Mouse (Mus musculus) hematopoietic stem cell, adult 5-6 weeks (primary cell): Measurements from ENCODE around the gene Lipe. TPM values are rescaled to one million over a fixed set of nuclear protein-coding genes. Genes with fewer than 3 reads are reported as not detected.

Experiments
- ATAC-seq, 2 experiments: fragments of 125-278 bp in 1 of 2; replicated peaks in 1 of 2; 2 replicates each; pipeline ENCODE4 v1.8.0; 2016 to 2017; ENCODE audit warnings: inconsistent platforms in 2 of 2, mild to moderate bottlenecking in 2 of 2, moderate number of reproducible peaks in 2 of 2, low read depth in 1 of 2, moderate TSS enrichment in 1 of 2; ENCODE audit not compliant: low FRiP score in 2 of 2, poor library complexity in 2 of 2, severe bottlenecking in 2 of 2, insufficient read depth in 1 of 2, low TSS enrichment in 1 of 2
- total RNA-seq: library from RNA; stranded (forward); fragments of 172-1452, 232-1000 nt; gene quantifications from 2 replicates; pipeline ENCODE4 v1.2.3, GENCODE M21; 2017

The Lipe gene
- total RNA-seq, 1 experiment from 2014 or later: 18.7 TPM

DNA sequence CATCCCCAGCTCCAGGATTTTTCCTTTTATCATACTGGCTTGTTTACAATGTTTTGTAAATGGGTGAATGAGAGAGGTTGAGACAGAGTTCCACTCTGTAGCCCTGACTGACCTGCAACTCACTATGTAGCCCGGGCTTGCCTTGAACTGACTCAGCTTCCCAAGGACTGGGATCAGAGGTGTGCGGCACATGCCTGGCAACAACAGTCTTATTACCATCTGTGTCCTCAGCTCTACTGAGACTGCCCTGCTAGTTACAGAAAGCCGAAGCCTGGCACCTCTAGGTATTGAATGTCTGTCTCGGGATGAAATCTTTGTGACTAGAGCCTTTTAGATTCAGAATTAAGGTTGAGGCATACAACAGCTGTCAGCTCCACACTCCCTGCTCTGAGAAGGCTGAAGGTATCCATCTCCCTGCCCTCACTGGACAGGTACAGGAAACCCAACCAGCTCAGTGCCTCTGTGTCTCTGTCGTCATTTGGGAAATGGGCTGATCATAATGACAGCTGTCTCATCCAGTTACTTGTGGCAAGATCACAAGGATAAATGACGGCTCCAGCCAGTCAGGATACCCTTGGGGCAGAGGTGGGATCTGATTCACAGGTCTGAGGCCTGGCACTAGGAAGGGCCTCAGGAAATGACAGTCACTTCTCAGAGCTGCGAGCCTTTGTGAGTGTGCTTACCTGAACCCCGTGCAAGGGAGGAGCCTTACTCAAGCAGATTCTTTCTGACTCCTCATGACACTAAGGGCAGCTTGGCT, 4.9 kb downstream of the Lipe start:
- ATAC-seq: no peak

DNA sequence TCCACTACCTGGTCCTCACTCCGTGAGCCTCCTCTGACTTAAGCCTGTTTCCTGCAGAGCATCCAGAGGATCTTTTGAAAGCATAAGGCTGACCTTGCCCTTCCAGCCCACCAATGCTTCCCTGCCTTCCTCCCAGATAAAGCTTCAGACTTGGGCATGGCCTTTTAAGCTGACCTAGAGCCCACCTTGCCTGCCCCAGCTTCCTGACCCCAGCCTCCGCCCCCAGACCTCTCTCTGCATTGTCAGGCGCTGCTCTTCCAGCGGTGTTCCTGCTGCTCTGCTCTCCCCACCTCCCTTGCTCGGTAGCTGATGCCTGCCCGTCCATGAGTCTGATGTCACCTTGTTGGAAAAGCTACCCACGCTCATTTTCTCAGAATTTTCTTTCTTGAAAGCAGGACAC, 5.7 kb downstream of the Lipe start:
- no peak for ATAC-seq

DNA sequence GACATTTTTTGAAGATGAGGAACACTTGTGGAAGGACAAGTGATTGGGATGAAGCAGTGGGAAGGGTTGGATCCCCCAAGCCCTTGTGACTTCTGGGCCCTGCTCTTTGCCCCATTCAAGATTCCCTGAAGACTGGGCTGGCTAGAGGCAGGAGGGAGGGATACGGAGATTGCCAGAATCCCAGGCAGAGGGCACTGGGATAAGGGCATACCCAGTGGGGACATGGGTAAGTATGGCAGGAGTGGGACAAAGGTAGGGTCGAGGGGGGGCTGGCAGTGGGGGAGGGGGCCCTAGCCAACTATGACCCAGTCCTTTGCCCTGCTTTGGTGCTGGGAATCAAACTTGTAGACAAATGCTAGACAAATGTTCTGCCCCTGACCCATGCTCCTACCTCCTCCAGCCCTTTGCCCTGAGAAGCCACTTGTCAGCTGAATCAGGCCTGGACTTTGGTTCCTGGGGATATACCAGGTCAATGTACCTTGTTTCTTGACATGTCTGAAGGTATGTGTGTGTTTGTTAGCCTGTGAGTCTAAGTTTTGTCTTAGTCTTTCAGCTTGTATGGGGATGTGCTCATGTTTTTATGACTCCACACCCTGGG, 6.6 kb downstream of the Lipe start:
- no peak for ATAC-seq

DNA sequence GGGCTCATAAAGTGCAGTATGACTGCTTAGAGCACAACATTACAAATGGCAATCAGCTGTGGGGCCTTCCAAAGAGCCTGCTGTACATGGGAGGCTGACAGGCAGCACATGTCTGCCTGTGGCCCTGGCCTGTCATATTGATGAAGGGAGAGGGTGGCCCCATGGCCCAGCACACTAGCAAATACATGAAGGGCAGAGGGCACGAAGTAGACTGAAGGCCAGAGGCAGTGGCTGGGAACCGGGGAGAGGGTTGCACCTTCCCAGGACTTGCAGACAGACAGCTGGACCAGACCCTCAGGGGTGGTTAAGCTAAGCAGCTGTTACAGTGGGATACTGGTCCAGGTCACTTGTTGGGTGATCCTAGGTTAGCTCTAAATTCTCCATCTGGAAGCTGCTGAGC, 7.5 kb downstream of the Lipe start:
- no peak for ATAC-seq

DNA sequence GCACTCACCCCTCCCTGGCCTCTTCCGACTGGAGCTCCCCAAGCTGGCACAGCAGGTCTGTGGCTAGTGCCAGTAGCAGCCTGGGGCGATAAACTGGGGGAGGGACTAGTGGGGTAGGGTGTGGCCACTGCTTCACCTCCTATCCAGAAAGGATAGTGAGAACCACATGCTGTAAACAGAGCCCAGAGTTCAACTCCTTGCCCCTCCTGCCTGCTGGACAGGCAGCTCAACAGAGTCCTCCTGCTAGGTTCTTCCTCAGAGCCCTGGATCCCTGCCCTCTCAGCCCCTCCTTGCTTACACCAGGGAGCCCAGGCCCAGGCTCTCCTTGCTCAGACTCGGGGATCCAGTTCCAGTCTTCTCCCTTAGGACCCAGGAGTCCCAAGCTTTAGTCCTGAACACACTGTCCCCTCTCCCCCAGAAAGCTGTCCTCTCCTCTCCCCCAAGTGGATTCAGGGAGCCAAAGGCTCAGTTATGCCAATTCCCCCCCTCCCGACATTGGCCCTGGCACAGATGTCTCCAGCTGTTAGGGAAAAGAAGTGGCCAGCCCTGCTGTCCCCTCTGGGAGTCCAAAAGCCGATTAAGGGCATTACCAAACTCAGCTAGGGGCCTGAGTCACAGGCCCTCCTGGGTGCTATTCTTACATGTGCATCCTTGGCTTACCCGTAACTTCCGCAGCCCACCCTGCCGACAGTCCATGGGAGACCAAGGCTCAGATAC, 8.3 kb downstream of the Lipe start:
- peak; percentile 57 to 65 for ATAC-seq

DNA sequence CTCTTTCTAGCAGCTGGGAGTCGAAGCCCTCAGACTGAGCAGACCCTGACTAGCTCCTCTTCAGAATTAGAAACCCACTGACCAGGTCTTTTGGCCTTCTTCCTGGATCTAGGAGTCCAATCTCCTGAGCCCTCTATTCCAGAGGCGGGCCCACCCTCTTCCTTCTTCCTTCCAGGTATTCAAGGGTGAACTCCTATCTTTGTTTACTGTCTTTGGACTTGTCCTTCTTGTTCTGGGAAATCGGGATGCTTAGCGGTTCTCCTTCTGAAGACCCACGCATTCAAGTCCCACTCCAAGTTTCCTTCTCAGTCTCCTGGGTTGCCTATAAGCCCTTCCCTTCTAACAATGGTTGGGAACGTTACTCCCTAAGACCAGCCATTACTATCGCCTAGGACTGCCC, 9.6 kb downstream of the Lipe start:
- ATAC-seq: no peak

DNA sequence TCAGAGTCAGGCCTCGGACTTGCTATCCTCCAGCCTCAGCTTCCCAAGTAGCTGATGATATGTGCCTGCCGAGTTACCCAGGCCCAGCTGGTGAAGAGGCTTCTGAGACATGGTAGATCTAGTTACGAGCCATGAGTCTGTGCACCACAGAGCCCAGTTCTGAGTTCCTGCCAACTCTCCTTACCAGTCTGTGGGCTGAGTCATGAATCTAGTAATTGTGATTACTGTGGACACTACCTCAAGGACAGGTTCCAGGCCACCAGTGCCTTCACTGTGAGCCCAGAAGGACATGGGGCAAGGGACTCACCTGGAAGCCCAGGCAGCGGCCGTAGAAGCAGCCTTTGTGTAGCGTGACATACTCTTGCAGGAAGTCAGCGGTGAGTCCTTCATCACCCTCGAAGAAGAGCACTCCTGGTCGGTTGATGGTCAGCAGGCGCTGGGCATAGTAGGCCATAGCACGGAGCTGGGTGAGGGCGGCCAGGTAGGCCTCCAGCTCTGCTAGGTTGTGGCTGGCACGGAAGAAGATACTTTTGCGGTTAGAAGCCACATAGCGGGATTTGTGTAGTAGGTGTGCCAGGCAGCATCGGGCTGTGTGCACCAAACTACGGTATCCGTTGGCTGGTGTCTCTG, 10.6 kb downstream of the Lipe start:
- no peak for ATAC-seq

DNA sequence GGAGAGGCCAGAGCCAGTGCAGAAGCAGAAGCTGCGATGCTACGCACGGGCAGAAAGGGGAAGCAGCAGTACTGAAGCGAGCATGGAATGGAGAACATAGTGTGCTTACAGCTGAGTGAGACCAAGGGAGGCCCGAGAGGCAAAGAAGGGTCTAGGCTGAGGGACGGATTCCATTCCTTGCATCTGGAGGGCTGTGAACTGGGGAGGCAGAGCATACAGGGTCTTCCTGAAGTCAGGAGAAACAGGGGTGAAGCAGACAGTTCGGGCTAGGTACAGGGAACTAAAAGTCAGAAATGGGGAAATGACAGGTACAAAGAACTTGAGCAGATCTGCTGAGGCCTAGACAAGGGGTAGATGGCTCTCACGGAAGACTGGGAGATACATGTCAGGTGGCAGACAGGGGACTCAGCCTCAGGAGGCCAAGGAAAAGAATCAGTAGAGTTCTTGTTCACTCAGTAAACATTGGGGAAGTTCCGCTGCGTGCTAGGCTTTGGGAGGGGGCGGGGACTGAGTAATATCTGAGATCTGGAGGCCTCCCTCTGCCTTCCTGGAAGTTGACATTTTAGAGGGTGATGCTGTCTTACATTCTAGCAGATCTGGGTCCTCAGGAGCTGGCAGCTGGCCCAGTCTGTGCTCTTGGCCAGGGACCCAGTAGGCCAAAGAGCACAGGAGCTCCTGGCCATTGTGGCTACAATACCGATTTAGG, 12.5 kb downstream of the Lipe start:
- ATAC-seq: peak; percentile 52 to 68

DNA sequence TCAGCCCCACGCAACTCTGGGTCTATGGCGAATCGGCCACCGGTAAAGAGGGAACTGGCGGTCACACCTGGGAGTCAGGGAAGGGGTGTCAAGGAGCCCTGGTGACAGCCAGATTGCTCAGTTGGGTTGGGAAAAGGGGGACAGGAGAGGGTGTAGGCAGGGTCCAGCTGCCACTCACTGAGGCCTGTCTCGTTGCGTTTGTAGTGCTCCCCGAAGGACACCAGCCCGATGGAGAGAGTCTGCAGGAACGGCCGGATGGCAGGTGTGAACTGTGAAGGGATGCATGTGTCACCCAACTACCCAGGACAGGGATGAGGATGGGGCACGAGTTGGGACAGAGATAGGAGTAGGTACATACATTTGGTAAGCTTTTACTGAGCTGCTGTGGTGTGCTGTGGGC, 13.3 kb downstream of the Lipe start:
- no peak for ATAC-seq

DNA sequence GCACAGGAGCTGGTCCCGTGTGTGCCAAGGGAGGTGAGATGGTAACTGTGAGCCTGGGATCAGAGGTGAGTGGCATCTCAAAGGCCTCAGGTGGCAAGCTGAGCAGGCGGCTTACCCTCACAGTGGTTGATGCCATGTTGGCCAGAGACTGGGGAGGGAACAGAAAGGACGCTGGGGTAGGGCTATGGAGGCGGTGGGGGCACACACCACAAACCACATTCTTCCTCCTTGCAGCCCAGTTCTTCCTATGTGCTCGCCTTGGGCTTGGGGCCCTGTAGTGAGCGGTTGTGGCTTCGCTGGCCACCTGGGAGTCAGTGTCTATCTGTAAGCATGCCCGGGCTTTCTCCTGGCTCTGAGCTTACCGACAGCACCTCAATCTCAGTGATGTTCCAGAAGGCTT, 13.7 kb downstream of the Lipe start:
- peak; percentile 68 to 78 for ATAC-seq

DNA sequence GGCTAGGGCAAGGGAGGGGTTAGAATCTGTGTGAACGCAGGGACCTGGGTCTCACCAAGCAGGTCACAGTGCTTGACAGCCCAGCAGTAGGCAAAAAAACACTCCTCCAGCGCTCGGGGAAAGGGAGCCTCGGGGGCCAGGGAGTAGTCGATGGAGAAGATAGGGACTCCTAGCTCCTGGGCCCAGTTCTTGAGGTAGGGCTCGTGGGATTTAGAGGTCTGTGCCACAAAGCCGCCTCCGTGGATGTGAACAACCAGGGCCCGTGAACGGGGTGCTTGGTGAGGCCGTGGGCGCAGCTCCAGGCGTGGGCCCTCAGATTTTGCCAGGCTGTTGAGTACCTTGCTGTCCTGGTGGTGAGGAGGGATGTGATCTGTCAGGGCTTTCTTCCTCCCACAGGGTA, 14.2 kb downstream of the Lipe start:
- ATAC-seq: no peak

DNA sequence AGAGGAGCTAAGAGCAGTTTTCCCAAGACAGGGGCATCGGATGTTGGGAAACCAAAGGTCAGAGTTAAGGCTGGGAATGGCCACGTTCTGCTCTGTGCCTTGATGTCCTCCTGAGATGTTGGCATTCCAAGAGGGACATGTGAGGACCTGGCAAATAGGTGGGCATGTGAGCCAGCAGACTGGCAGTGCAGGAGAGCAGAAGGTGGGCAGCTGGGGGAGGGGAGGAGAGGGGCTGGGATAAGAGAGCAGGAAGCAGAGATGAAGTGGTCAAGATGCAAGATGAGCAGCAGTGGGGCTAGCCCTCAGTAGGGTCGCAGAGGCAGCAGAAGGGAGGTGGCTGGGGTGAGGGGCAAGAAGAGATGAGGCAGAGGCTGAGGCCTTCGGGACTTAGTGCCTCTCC, 14.6 kb downstream of the Lipe start:
- no peak for ATAC-seq

DNA sequence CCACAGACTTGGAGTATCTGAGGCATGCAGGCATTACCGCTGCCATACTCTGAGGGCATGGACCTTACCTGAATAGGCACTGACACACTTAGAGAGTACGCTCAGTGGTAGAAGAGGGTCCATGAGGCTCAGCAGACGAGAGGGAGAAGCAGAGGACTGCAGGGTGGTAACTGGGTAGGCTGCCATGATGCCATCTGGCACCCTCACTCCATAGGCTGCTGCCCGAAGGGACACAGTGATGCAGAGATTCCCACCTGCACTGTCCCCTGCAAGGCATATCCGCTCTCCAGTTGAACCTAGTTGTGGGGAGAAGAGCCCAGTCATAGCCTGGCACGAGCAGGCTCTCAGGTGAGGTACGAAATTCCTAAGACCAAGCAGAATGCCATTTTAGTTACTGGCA, 15.1 kb downstream of the Lipe start:
- ATAC-seq: no peak

DNA sequence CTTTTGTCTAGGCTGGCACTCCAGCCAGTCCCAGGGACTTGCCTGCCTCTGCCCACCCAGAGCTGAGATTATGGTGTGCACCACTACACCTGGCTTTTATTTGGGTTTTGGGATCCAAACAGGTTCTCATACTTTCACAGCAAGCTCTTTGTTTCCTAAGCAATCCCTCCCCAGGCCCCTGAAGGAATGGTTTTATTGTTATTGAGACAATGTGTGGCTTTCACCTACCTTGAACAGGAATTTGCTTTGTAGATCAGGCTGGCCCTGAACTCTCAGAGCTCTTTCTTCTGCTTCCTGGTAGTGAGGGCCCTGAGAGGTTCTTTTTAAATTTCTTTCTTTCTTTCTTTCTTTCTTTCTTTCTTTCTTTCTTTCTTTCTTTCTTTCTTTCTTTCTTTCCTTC, 16.0 kb downstream of the Lipe start:
- ATAC-seq: no peak

DNA sequence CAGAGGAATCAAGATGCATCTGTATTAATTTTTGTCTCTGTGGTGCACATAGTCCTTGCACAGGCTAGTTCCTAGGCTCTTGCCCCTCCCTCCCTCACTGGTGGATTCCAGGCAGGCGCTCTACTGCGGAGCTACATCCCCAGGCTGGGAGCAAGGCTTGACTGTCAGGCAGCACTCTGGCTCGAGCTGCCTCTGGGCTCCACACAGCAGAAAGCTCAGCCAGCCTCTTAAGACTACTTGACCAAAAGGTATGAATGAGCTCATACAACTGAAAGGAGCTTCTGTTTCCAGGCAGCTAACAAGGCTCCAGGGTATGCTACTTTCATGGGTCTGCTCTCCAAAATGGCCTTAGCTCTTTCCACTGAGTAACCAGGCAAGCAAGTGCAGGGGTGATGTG, 17.2 kb downstream of the Lipe start:
- no peak for ATAC-seq

DNA sequence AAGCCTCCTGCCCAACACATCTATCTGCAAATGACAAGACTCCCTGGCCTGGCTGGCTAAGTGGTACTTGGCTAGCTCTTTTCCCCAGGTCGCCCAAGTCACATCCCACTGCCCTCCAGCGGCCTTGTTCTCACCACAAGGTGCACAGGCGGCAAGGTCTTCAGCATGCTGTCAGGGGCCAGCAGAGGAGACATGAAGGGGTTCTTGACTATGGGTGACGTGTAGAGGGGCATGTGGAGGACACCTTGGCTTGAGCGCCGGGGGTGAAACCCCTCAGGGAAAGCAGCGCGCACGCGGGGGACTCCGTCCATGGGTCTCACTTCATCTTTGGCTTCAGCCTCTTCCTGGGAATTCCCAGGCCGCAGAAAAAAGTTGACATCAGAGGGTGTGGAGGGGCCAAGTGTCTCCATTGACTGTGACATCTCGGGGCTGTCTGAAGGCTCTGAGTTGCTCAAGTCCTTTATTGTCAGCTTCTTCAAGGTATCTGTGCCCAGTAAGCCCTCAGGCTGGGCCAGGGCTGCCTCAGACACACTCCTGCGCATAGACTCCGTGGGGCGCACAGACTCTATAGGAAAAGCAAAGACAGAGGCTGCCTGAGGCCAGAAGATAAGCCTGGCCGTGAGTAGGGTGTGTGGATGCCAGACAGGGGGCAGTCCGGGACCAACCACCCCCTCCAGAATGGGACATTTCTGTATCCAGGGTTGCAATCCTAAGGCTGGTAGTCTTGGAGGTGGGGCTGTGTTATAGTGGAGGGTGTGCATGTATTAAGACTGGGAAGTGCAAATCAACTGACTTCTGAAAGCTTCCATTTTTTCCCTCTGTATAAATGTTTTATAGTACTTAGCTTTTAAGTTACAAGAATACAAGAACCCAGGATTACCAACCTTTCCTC, 17.9 kb downstream of the Lipe start:
- no peak for ATAC-seq
